Mouse (Mus musculus) MEL (cell line): ENCODE data around the gene Lmo4. TPM values are rescaled to one million over a fixed set of nuclear protein-coding genes. Genes with fewer than 3 reads are reported as not detected.

Experiments used
- DNase-seq: peaks from one replicate; pipeline ENCODE4 v3.0.0; 2011; ENCODE audit warnings: low read depth, low spot score
- H3K27ac ChIP-seq: 2 replicates; pipeline ENCODE4 v1.5.1; 2012; ENCODE audit warnings: low read depth, mild to moderate bottlenecking, control low read depth, low read length, moderate library complexity; ENCODE audit not compliant: control insufficient read depth
- H3K27me3 ChIP-seq, 2 experiments: fragments of 150-350 bp in 1 of 2; sonication (generic) in 1 of 2; 2 replicates each; pipeline ENCODE4 v1.6.1; 2012; ENCODE audit warnings: low read length in 2 of 2, mild to moderate bottlenecking in 2 of 2, improper control_type of control experiment in 1 of 2, moderate library complexity in 1 of 2; ENCODE audit not compliant: insufficient read depth in 2 of 2, control insufficient read depth in 1 of 2
- H3K36me3 ChIP-seq, 2 experiments: 2 replicates each; pipeline ENCODE4 v1.6.1; 2012 to 2014; ENCODE audit warnings: low read length in 2 of 2, improper control_type of control experiment in 1 of 2, inconsistent platforms in 1 of 2, mild to moderate bottlenecking in 1 of 2; ENCODE audit not compliant: insufficient read depth in 2 of 2, control insufficient read depth in 1 of 2
- H3K4me1 ChIP-seq, 2 experiments: fragments of 150-350 bp in 1 of 2; sonication (generic) in 1 of 2; 2 replicates each; pipeline ENCODE4 v1.6.1; 2012; ENCODE audit warnings: low read length in 2 of 2, improper control_type of control experiment in 1 of 2, mild to moderate bottlenecking in 1 of 2; ENCODE audit not compliant: insufficient read depth in 2 of 2, control insufficient read depth in 1 of 2
- H3K4me3 ChIP-seq, 2 experiments: fragments of 150-350 bp in 1 of 2; sonication (generic) in 1 of 2; 2 replicates each; pipeline ENCODE4 v1.5.1; 2012; ENCODE audit warnings: low read depth in 2 of 2, low read length in 2 of 2, mild to moderate bottlenecking in 2 of 2, moderate library complexity in 2 of 2, control low read depth in 1 of 2, improper control_type of control experiment in 1 of 2; ENCODE audit not compliant: control insufficient read depth in 1 of 2, insufficient read depth in 1 of 2
- H3K79me2 ChIP-seq: 2 replicates; pipeline ENCODE4 v1.6.1; 2012; ENCODE audit warnings: mild to moderate bottlenecking, low read length, moderate library complexity; ENCODE audit not compliant: control insufficient read depth, poor library complexity, insufficient read depth
- H3K9ac ChIP-seq: 2 replicates; pipeline ENCODE4 v1.6.1; 2012; ENCODE audit warnings: low read depth, mild to moderate bottlenecking, control low read depth, low read length, moderate library complexity; ENCODE audit not compliant: control insufficient read depth, poor library complexity, severe bottlenecking
- H3K9me3 ChIP-seq: fragments of 150-350 bp; sonication (generic); replicated peaks from 2 replicates; pipeline ENCODE4 v1.6.1; 2012; ENCODE audit warnings: mild to moderate bottlenecking, low read length, improper control_type of control experiment, moderate library complexity; ENCODE audit not compliant: insufficient read depth
- CHD1 ChIP-seq: IDR thresholded peaks from 2 replicates; pipeline ENCODE4 v1.6.1; 2012; ENCODE audit warnings: low read depth, mild to moderate bottlenecking, inconsistent platforms, low read length, improper control_type of control experiment
- CHD2 ChIP-seq: IDR thresholded peaks from 2 replicates; pipeline ENCODE4 v1.6.1; 2011; ENCODE audit warnings: low read length, improper control_type of control experiment
- CTCF ChIP-seq, 3 experiments: IDR thresholded peaks in 2 of 3; conservative IDR thresholded peaks in 1 of 3; 2 replicates each; pipeline ENCODE4 v1.5.1; 2011 to 2012; ENCODE audit warnings: low read length in 3 of 3, low read depth in 2 of 3, mild to moderate bottlenecking in 2 of 3, improper control_type of control experiment in 1 of 3, inconsistent platforms in 1 of 3, mixed read lengths in 1 of 3, moderate library complexity in 1 of 3; ENCODE audit not compliant: control insufficient read depth in 1 of 3, insufficient read depth in 1 of 3, poor library complexity in 1 of 3, severe bottlenecking in 1 of 3
- EP300 ChIP-seq, 2 experiments: IDR thresholded peaks; 2 replicates each; pipeline ENCODE4 v1.6.1; 2011; ENCODE audit warnings: improper control_type of control experiment in 2 of 2, low read length in 2 of 2, low read depth in 1 of 2, mild to moderate bottlenecking in 1 of 2
- ETS1 ChIP-seq: IDR thresholded peaks from 2 replicates; pipeline ENCODE4 v1.6.1; 2012; ENCODE audit warnings: low read depth, mild to moderate bottlenecking, inconsistent platforms, low read length, improper control_type of control experiment, moderate library complexity
- GATA1 ChIP-seq: IDR thresholded peaks from 2 replicates; pipeline ENCODE4 v1.6.1; 2011; ENCODE audit warnings: low read depth, low read length, improper control_type of control experiment
- JUND ChIP-seq: IDR thresholded peaks from 2 replicates; pipeline ENCODE4 v1.6.1; 2011; ENCODE audit warnings: low read depth, mild to moderate bottlenecking, improper control_type of control experiment, low read length
- MAX ChIP-seq: IDR thresholded peaks from 2 replicates; pipeline ENCODE4 v1.6.1; 2011; ENCODE audit warnings: low read length, improper control_type of control experiment
- MAZ ChIP-seq: IDR thresholded peaks from 2 replicates; pipeline ENCODE4 v1.6.1; 2012; ENCODE audit warnings: low read depth, mild to moderate bottlenecking, inconsistent platforms, low read length, improper control_type of control experiment
- MYC ChIP-seq: IDR thresholded peaks from 2 replicates; pipeline ENCODE4 v1.6.1; 2011; ENCODE audit warnings: low read depth, mild to moderate bottlenecking, low read length, improper control_type of control experiment, moderate library complexity
- NELFE ChIP-seq: IDR thresholded peaks from 2 replicates; pipeline ENCODE4 v1.6.1; 2011; ENCODE audit warnings: low read depth, low read length, improper control_type of control experiment
- POLR2A ChIP-seq, 2 experiments: IDR thresholded peaks; 2 replicates each; pipeline ENCODE4 v1.6.1; 2011 to 2012; ENCODE audit warnings: low read length in 2 of 2, mild to moderate bottlenecking in 2 of 2, control low read depth in 1 of 2, improper control_type of control experiment in 1 of 2, low read depth in 1 of 2, moderate library complexity in 1 of 2; ENCODE audit not compliant: control insufficient read depth in 1 of 2, insufficient read depth in 1 of 2, poor library complexity in 1 of 2
- POLR2AphosphoS5 ChIP-seq: IDR thresholded peaks from 2 replicates; pipeline ENCODE4 v1.6.1; 2012; ENCODE audit warnings: low read depth, borderline replicate concordance, mild to moderate bottlenecking, inconsistent platforms, low read length, moderate library complexity, mixed read lengths
- RCOR1 ChIP-seq: IDR thresholded peaks from 2 replicates; pipeline ENCODE4 v1.6.1; 2012; ENCODE audit warnings: low read depth, mild to moderate bottlenecking, inconsistent platforms, low read length, improper control_type of control experiment
- SIN3A ChIP-seq: IDR thresholded peaks from 2 replicates; pipeline ENCODE4 v1.6.1; 2012; ENCODE audit warnings: low read length, improper control_type of control experiment, inconsistent platforms
- SMC3 ChIP-seq: IDR thresholded peaks from 2 replicates; pipeline ENCODE4 v1.6.1; 2011; ENCODE audit warnings: low read depth, low read length, improper control_type of control experiment
- TBP ChIP-seq: IDR thresholded peaks from 2 replicates; pipeline ENCODE4 v1.8.0; 2011; ENCODE audit warnings: low read depth, low read length, improper control_type of control experiment
- TCF12 ChIP-seq: IDR thresholded peaks from 2 replicates; pipeline ENCODE4 v1.6.1; 2014; ENCODE audit warnings: low read depth, mild to moderate bottlenecking, inconsistent platforms, low read length, improper control_type of control experiment, moderate library complexity
- UBTF ChIP-seq: IDR thresholded peaks from 2 replicates; pipeline ENCODE4 v1.6.1; 2012; ENCODE audit warnings: low read depth, mild to moderate bottlenecking, inconsistent platforms, low read length, improper control_type of control experiment, moderate library complexity, borderline replicate concordance; ENCODE audit not compliant: insufficient read depth
- ZKSCAN1 ChIP-seq: IDR thresholded peaks from 2 replicates; pipeline ENCODE4 v1.6.1; 2012; ENCODE audit warnings: low read depth, mild to moderate bottlenecking, inconsistent platforms, low read length, improper control_type of control experiment, moderate library complexity
- ZNF384 ChIP-seq: IDR thresholded peaks from 2 replicates; pipeline ENCODE4 v1.6.1; 2012; ENCODE audit warnings: low read depth, mild to moderate bottlenecking, inconsistent platforms, low read length, improper control_type of control experiment
- polyA plus RNA-seq, 2 experiments: library from polyadenylated mRNA; stranded (reverse) in 1 of 2; unstranded in 1 of 2; fragments of >175 nt in 1 of 2; fragments of >200 nt in 1 of 2; gene quantifications; 2 replicates each; pipeline versions ENCODE4 v1.2.1 to v1.2.4; 2012; ENCODE audit warnings: low replicate concordance in 2 of 2, low read depth in 1 of 2; ENCODE audit not compliant: insufficient read length in 2 of 2, insufficient read depth in 1 of 2, missing spikeins in 1 of 2
- total RNA-seq: library from RNA; depleted of rRNA; stranded (reverse); fragments of 300-350 nt; gene quantifications from 2 replicates; pipeline ENCODE4 v1.2.3, GENCODE M21; 2012

The Lmo4 gene
- total and polyA plus RNA-seq, 3 experiments, result 13.7 to 29.3 TPM; not detected in 1

DNA sequence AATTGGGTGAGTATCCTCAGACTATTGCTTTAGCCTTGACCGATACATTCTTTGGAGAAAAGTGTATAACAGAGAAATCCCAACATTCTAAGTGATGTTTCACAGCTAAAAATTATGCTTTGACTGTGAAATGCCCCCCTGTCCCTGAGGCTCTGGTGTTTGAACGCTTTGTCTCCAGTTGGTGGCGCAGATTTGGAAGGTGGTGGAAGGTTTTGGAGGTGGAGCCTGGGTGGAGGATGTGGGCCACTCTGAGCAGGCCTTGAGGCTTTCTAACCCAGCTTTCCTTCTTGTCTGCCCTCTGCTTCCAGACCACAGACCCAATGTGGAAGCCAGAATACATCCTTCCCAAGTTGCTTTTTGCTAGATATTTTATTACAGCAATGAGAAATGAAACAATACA is 57.8 kb downstream of the Lmo4 start:
- Histone ChIP-seq H3K36me3 (no peaks in the 10 kb centered on the region), H3K79me2 (no peaks in the 10 kb centered on the region), H3K27me3 (no peaks in the 10 kb centered on the region), H3K9ac (no peak overlapping the region), H3K4me1 (no peaks in the 10 kb centered on the region), H3K4me3 (no peak overlapping the region), H3K27ac (no peak overlapping the region), H3K9me3 (no peaks in the 10 kb centered on the region)
- DNase-seq, result no peak
- TF ChIP-seq RCOR1 (no peak), CHD2 (no peak), SMC3 (no peak), TCF12 (no peak), POLR2AphosphoS5 (no peak), CTCF (IDR thresholded peaks at IDR 0.05 in 2 of 3, conservative IDR thresholded peaks at IDR 0.05 in 1 of 3; ENCODE audit: control insufficient read depth in 1 of 3, insufficient read depth in 1 of 3, low read depth in 2 of 3, low read length in 3 of 3, poor library complexity in 1 of 3, severe bottlenecking in 1 of 3) (no peak), MAZ (no peak), MYC (no peak)

DNA sequence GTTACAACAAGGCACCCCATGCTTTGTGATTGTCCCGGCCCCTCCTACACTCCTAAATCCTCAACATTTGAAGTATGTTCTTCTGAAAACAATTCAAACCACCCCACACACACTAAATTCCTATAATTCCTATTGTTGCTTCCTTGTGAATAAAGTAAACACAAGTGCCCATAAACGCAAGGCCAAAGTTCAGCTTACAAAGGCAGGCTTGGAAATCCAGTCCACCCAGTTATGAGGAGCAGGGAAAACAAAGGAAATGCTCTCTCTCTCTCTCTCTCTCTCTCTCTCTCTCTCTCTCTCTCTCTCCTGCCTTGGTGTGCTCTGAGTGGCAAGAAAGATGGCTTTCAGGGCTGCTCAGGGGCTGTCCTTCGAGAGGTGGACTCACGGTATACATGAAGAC is 61.0 kb downstream of the Lmo4 start:
- H3K9me3 ChIP-seq, result no peaks in the 10 kb centered on the region
- no peaks in the 10 kb centered on the region for H3K27me3 ChIP-seq
- H3K36me3 ChIP-seq, result no peaks in the 10 kb centered on the region
- no peak overlapping the region for H3K27ac ChIP-seq
- TF ChIP-seq SIN3A (no peak), TBP (no peak), GATA1 (no peak), ZNF384 (no peak), POLR2A (IDR thresholded peaks at IDR 0.05; ENCODE audit: control insufficient read depth in 1 of 2, insufficient read depth in 1 of 2, low read depth in 1 of 2, low read length in 2 of 2, poor library complexity in 1 of 2) (no peak), JUND (no peak)
- H3K79me2 ChIP-seq, result no peaks in the 10 kb centered on the region
- H3K4me3 ChIP-seq, result no peak overlapping the region
- H3K4me1 ChIP-seq, result no peaks in the 10 kb centered on the region
- no peak overlapping the region for H3K9ac ChIP-seq
- DNase-seq, result no peak

DNA sequence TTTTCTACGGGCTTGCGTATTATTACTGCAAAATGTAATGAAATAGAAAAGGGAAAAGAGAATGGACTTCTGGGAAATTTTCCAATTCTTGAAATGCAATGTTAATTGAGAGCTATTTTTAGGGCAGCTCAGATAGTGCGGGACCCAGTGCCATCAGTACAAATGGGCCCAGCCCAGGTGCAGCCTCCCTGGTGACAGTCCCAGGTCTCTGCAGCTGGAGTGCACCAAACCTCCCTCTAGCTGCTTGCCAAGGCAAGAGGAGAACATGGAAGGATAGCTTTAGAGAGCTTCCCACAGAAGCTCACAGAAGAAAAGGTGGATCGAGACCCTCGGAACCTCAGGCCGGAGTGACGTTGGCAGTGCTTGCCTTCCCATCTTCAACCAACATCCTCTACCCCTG is 62.1 kb downstream of the Lmo4 start:
- Histone ChIP-seq H3K9ac (no peak overlapping the region), H3K79me2 (no peaks in the 10 kb centered on the region), H3K27me3 (no peaks in the 10 kb centered on the region)
- TF ChIP-seq SMC3 (no peak), MYC (no peak), CHD2 (no peak), EP300 (IDR thresholded peaks at IDR 0.05; ENCODE audit: low read depth in 1 of 2, low read length in 2 of 2) (no peak), CHD1 (no peak), ZKSCAN1 (no peak), ETS1 (no peak), MAX (no peak), RCOR1 (no peak), NELFE (no peak), UBTF (no peak), CTCF (IDR thresholded peaks at IDR 0.05 in 2 of 3, conservative IDR thresholded peaks at IDR 0.05 in 1 of 3; ENCODE audit: control insufficient read depth in 1 of 3, insufficient read depth in 1 of 3, low read depth in 2 of 3, low read length in 3 of 3, poor library complexity in 1 of 3, severe bottlenecking in 1 of 3) (no peak)
- TF ChIP-seq, all 39 proteins: peak for 0
- Histone ChIP-seq H3K27ac (no peak overlapping the region), H3K36me3 (no peaks in the 10 kb centered on the region), H3K4me3 (no peak overlapping the region), H3K4me1 (no peaks in the 10 kb centered on the region), H3K9me3 (no peaks in the 10 kb centered on the region)
- no peak for DNase-seq
